Mouse (Mus musculus) MEL-GATA-1-ER (cell line): ENCODE data around the gene Prlhr.

Experiments used
- DNase-seq: peaks from one replicate; pipeline ENCODE4 v3.0.0-alpha.2; 2012; ENCODE audit warnings: low read depth; ENCODE audit errors: extremely low read depth

The Prlhr gene

DNA sequence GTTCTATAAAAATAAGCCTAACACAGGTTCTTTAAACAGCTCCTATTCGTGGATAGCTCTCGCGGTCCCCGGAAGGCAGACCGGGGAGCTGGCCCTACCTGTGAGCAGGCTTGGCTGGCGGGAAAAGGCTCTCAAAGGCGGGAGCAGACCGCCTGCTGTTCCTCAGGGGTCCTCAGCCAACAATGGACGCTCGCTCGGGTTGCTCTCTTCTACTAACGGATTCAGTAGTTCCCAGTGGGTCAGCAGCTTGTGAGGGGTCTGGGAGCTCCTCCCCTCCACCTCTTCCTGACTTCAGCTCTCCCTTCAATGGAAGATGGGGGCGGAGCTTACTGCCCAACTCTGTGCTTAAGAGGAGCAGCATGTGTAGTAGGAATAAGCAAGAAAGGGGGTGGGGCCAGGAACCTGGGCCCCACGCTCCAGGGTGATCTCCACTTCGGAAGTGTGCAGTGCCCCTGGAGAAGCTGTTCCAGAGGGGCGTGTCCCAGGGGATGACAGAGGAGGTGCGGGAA is at the start of gene Prlhr:
Prlhr (minus strand) TSS at position 51 of the 509 bp plus-strand sequence.
- no peak for DNase-seq

DNA sequence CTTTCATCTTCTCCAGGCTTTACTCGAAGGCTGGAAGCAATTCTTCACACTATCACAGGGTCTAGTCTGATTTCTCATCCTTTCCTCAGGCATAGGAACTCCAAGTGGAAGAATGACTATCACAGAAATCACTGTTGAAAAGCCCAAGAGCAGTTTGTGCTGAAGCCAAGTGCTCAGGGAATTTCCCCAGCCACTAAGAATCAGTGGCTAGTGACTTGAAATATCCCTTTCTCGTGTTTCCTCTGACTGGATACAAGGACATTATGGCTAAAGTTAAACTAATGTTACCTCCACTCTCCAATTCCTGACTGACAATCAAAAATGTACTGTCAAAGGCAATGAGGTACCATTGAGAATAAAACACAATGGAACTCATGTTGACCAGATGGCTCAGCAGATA is 47.0 kb upstream of the Prlhr start:
- no peak for DNase-seq

DNA sequence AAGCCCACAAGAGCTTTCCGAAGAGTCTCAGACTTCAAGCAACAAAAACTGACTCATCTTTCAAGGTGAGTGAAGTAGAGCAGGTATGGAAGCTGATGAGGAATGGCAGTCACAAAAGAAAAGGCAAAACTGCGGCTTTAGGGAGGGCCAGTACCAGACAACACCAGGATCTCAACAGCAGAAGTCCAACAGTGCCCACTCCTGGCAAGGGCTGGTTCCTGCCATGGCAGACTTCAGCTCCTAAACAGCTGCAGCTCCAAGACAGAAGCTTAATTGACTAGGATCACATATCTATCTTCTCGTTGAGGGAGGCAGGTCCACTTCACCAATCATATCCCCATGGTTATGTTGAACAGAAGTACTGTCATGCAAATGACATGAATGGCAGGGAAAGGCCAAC is 45.3 kb upstream of the Prlhr start:
- no peak for DNase-seq

DNA sequence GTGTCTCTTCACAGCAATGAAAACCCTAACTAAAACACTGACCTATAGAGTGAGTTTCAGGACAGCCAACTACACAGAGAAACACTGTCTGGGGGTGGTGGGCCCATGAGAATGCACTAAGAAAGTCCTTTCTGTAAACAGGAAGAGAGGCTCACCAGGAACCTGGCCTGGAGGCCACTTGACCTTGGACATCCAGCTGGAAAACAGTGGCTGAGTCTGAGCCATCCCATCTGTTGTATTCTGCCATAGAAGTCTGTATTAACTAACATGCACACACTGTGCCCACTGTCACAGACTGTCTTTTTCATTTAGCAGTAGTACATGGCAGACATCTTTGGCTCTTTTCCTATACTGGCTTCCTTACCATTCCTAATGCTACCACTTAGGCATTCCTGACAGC is 32.1 kb upstream of the Prlhr start:
- no peak for DNase-seq

DNA sequence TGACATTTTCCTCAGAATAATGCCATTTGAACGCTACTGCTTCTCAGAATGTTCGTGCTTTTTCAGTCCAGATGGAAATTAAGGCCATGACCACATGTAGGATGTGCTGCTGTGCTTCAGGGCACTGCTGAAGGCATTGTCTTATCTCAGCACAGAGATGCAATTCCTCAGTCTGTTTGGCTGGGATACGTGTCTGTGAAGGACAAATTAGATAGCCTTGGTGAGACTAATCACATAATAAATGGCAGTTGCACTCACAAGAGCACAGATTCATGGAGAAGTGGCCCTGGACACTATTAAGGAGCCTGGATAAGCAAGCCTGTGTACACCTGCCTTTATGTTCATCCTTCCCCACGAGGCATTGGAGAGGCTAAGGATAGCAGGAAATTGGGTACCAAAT is 29.1 kb upstream of the Prlhr start:
- no peak for DNase-seq

DNA sequence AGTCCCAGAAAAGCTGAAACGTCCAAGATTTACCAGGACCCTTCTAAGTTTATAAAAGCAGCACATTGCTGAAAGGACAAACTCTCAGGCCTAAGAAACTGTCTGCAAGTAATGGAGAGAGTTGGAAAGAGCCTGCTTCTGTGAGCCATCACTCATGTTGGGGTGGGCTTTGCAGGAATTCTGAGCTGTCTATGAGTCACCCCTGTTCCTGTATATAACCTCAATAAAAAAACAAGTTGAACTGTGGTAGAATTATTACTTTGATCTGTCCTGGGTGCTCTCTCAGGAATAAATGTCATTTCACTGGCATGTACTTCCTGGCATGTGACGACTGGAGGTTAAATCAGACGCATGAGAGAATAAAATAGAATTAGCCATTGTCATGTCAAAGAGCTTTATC is 27.7 kb upstream of the Prlhr start:
- DNase-seq = no peak

DNA sequence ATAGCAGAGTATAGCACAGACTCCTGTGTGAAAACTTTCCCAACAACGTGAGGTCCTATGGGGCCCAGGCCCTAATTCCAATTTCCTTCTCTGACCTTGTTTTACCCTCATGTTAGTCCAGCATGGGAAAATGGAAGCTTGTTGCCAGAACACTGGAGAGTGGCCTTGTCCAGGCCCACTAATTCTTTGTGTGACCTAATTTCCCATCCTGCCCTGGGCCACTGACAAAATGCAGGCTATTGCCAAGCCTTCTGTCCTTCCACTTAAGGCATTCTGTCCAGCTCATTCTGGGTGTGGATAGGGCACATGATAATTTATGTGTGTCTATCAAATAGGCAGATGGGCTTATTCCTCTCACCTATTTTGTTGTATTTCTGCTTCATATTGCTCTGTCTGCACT is 21.5 kb upstream of the Prlhr start:
- DNase-seq = no peak

DNA sequence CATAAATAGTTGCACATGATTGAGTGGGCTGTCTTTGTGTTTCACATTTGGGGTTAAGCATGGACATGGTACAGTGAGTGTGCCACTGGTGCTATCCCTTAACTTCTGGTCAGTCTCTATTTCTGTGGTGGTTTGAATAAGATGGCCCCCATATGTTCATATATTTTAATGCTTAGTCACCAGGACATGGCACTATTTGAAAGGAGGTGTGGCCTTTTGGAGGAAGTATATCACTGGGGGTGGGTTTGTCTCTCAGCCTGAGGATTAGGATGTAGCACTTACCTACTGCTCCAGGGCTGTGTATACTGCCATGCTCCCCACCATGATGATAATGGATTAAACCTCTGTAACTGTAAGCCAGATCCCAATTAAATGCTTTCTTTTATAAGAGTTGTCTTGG is 17.2 kb upstream of the Prlhr start:
- DNase-seq = peak; percentile 5

DNA sequence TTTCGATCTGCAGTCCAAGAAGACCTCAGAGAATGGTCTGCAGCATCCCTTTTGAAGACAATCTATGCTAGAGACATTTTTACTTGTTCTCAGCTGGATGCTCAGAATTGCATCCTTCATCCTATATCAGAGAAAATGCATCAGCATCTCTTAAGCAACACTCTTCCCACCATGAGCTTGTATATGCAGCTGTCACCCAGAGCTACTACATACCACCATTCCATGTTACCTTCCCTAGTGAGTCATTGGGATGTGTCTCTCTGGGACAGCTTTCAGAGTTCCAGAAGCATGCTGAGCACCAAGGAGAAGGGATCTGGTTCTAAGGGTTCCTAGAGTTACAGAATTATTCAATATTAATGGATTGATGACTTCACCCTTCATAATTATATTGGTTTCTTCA is 10.8 kb upstream of the Prlhr start:
- DNase-seq = no peak

DNA sequence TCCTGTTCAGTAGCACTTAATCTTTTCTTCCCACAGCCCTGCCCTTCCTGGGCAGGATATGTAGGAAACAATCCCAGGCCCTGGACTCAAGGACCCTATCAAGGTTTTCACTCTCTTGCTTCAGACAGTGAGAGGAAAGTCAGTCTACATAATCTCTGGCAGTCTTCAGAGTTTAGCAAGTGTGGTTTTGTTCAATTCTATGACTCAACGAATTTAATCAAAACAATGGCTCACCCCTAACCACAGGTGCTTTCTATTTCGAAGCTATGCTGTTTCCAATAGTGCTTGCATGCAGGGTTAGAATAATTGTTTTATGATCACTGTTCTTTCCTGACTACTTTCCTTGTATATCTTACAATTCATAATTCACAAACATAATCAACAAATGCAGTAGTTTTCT is 9.7 kb upstream of the Prlhr start:
- no peak for DNase-seq

DNA sequence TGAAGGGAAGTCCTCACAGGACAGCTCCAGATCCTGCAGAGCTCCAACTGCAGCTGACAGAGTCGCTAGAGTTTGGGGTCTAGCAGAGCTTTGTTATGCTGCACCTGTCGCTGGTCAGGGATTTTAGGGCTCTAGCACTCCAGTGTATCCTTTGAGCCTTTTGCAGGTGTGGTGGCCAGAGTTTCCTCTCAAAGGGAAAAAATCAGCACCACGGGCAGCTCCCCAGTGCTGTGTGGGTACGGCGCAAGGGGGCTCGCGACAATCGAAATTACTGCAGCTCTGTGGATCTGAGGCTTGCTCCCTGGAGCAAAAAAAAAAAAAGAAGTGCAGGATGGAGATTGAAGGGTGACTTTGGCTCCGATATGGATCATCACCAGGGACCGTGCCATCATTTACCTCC is 742 bp upstream of the Prlhr start:
- DNase-seq = no peak

DNA sequence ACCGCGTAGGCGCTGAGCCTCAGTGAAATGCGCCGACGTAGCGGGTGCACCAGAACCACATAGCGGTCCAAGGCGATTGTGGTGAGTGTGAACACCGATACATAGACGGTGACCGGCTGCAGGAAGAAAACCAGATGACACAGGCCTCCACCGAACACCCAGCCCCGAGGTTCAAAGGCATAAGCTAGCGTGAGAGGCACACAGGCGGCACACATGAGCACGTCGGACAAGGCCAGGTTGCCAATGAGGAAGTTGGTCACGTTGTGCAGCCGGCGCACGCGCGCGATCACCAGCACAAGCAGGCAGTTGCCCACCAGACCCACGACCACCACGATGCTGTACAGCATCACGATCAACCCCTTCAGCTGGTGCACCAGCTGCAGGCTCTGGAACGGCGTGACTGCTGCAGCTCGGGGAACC is 506 bp downstream of the Prlhr start:
- DNase-seq = no peak

DNA sequence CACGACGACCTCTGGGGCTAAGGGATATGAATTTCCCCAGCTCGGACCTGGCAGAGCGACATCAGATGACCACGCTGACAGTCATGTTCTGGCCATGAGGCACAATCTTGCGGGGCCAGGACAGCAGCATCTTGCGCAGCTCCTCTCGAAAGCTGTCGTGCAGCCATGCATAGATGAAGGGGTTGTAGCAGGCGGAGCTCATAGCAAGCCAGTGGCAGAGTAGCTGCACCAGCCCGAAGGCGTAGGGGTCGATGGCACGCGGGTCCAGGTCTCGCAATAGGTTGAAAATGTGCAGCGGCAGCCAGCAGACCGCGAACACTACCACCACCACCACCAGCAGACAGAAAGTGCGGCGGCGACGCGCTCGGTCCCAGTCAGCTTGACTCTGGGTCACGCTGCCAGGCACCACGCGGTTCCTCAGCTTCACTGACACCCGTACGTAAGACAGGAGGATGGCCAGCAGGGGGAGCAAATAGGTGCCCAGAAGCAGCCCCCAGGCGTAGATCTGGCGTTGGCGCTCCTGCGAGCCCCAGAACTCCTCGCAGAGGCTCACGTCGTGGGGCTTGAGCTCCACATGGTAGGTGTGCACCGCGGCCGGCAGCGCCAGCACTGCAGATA is 1.0 kb downstream of the Prlhr start:
- DNase-seq = no peak

DNA sequence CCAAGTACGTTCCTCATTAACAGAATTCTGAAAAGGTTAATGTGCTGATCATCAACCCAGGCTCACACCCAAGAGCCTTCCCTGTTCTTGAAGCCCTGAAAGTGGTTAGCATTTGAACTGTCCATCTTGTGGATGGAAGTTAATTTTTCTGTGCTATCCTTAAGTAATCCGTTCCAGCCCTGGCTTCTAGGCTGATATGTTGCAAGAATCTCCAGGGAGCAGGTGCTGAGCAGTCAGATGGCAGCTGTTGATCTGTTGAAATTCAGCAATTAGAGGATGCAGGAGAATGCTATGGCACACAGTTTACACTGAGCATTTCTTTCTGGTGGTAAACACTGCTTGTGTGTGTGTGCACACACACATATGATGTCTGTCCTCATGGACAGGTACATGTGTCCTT is 2.4 kb downstream of the Prlhr start:
- no peak for DNase-seq

DNA sequence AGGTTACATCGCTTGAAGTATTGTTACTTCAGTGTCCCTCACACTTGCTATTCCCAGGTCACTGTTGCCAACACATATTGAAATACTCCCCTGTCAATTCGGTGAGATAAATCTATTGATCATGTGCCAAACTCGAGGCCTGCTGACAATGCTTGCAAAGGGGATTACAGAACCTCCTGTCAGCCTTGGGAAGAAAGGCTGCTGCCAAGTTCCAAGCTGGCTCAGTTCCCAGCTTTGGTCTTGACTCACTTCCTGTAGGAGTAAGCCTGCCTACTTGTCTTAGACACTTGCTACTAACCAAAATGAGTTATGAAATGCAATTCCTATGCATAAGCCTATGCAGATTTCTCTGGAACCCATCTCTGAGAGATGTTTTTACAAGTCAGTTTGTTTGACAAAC is 4.2 kb downstream of the Prlhr start:
- DNase-seq = no peak

DNA sequence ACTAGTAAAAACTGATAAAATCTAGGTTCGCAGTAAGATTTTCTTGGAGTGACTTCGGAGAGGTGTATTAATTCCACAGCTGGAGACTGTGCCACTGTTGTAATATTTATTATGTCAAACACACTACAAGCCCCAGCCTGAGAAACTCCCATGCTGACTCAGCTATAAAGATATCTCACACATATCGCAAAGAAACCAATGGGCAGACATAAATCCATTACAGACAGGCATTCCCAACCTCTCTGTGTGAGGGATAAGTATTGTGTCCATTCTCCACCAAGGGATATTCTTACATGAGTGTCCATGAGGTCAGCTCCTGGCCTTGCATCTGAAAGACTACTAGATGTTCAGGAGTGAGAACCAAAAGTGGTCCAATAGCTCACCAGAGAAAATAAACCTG is 4.7 kb downstream of the Prlhr start:
- DNase-seq = no peak

DNA sequence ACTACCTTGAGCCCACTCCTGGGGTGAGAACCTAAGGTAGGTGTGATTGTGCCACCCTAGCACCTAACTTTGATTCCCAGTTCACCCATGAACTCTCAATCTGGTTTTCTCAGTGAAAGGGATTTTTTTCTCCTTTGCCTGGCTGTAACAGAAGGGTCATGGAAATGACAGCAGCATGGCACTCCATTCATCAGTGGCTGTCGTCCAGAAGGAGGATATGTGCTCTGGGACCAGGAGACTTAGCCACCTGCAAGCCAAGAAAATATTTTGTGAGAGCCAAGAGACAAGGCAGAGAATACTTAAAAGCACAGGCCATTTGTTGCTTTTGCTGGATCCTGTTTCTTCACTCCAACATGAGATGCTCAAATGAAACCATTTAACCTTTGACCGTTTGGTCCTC is 6.6 kb downstream of the Prlhr start:
- no peak for DNase-seq

DNA sequence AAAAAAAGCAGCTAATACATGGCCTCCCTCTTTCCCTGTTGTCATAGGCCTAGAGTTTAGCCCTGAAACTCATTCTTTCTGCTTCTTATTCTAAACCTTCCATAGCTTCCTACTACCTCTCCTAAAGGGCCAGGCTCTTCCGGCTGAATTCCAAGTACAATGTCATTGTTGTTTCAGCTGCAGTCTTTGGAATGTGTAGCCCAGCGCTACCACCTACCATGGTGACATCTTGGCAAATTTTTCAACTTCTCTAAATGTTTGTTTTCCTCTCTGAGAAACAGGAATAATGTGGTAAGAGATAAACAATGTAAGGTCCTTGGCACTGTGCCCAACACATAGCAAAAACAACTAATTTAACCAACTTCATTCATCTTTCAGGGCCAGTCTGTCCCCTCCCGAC is 8.4 kb downstream of the Prlhr start:
- no peak for DNase-seq

DNA sequence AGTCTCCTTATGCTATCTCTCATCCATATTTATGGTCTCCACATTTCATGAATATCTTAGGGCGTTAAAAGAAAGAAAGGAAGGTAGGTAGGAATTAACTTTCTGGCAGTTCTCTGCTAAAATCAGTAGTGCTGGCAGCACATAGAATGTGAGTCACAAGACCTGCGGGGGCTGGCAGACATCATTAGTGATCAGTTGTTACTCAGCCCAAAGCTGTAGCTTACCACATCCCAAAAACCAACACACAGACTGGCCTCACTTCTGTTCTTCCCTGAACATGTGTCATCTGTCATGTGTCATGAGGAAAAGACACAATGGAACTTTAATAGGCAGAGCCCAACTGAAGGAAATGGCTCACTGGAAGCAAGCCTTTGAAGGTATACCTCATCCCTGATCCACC is 9.0 kb downstream of the Prlhr start:
- DNase-seq = no peak

DNA sequence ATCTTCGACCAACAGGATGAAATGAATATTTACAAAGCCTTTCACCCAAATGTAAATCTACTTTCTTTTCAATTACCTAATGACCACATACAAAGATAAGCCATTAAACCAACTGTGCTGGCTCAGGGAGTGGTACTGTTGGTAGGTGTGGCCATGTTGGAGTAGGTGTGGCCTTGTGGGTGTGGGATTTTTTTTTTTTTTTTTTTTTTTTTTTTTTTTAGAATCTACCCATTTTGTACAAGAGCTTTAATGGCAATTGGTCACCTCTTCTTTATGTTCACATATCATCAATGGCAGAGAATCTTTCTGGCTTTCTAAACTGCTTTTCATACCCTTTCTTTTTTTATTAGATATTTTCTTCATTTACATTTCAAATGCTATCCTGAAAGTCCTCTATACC is 12.3 kb downstream of the Prlhr start:
- DNase-seq = no peak

DNA sequence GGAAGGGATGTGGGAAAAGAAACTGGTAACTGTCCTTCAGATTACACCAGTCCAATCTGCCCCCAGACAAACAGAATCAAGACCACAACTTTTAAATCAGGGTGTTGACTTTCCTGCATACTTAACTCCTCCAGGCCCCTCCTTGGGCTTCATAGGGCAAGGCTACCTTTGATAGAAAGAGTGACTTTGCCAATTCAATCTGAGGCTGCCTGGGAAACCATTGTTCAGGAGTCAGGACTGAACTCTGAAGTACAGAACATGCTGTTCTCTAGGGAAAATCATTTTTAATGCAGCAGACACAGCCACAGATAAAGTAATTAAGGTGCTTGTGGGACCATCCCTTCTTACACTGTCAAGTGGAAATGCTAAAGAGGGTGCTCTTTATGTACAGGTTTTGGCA is 27.6 kb downstream of the Prlhr start:
- no peak for DNase-seq

DNA sequence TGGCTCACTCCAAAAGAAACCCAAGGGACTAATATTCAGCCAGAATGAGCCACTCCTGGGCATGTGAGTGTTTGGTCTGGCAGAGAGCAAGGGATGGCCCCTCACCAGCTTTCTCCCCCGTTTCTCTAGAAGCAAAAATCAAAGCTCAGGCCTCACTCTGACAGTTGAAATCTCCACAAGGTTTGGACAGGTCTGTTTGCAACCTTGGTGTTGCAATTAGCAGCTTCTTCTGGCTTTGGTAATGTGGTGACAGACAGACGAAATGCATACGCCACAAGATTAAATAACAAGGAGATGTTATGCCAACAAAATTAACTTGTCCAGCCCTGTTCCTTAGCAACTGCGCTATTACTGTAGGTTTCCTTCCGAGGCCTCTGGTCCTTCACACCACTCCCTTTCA is 28.0 kb downstream of the Prlhr start:
- no peak for DNase-seq

DNA sequence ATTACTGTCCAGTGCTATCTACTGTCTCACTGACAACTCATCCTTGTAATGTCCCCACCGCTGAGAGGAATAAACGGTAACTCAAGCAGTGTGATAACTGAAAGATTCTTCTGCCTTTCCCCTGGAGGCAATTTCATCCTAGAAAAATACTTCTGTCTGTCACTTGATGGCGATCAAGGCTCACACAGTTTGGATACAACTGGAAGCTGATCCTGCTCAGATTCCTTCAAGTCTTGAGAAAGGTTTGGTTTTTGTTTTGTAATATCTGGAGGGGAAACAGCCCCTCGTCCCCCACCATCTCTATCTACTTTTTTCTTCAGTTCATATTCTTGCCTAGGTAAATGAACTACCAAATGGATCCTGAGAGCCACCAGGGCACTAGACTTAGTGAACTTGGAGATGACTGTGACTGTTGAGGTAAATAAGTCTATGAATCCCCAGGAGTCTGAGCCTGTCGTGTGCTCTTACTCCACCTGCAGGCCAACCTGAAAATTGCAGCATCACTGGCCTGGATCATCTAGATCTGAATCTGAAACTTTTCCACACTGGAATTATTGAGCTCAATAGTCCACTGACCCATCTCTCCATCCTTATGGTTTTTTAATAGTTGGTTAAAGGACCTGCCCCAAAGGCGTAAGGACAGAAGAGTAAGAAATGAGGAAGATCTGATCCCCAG is 30.4 kb downstream of the Prlhr start:
- DNase-seq = no peak
